Mouse (Mus musculus) CH12F3 (cell line): Measurements from ENCODE around the gene Mypop.

Source experiments
- in situ Hi-C: fragments of 300-500 bp; cut with MboI; formaldehyde crosslinking; loops from 2 replicates; pipeline ENCODE4 v1.14.3; 2020; ENCODE audit warnings: low sequenced_read_pairs

Mypop gene

GRCm38 (mm10) chr7:18988780-18989179 is 2.3 kb upstream of the Mypop start:
- in situ Hi-C loops, result no loop called here

GRCm38 (mm10) chr7:18989995-18990394 is 1.1 kb upstream of the Mypop start:
- in situ Hi-C loops, result loop anchor here (10.0 kb wide), 1 partner anchor 95 kb away; no protein-coding TSS in a partner anchor

- in situ Hi-C loops, result loop anchor here (10.0 kb wide), 1 partner anchor 97 kb away; no protein-coding TSS in a partner anchor
Observed at GRCm38 (mm10) chr7:18991660-18992293, 732 bp downstream of the Mypop start.

GRCm38 (mm10) chr7:18992294-18992675 is 1.2 kb downstream of the Mypop start:
- in situ Hi-C loops, result loop anchor here (10.0 kb wide), 1 partner anchor 97 kb away; no protein-coding TSS in a partner anchor

- in situ Hi-C loops, result loop anchor here (10.0 kb wide), 1 partner anchor 98 kb away; no protein-coding TSS in a partner anchor
Observed at GRCm38 (mm10) chr7:18993036-18993435, 2.0 kb downstream of the Mypop start.

GRCm38 (mm10) chr7:18998835-18999234 is 7.8 kb downstream of the Mypop start:
- in situ Hi-C loops, result loop anchor here (10.0 kb wide), 1 partner anchor 104 kb away; no protein-coding TSS in a partner anchor

GRCm38 (mm10) chr7:19000421-19000820 is 9.4 kb downstream of the Mypop start:
- in situ Hi-C loops, result no loop called here

- in situ Hi-C loops, result no loop called here
Observed at GRCm38 (mm10) chr7:19001066-19001806, 10.2 kb downstream of the Mypop start.

- in situ Hi-C loops, result no loop called here
Observed at GRCm38 (mm10) chr7:19001807-19002085, 10.7 kb downstream of the Mypop start.

- in situ Hi-C loops, result no loop called here
Observed at GRCm38 (mm10) chr7:19002115-19002514, 11.1 kb downstream of the Mypop start.

- in situ Hi-C loops, result no loop called here
Observed at GRCm38 (mm10) chr7:19002848-19003498, 11.9 kb downstream of the Mypop start.

- in situ Hi-C loops, result no loop called here
Observed at GRCm38 (mm10) chr7:19003902-19004630, 13.0 kb downstream of the Mypop start, which contains the start of gene Irf2bp1. Irf2bp1 (plus strand) TSS chr7:19004044.

GRCm38 (mm10) chr7:19004631-19005079 is 13.6 kb downstream of the Mypop start:
- in situ Hi-C loops, result no loop called here

GRCm38 (mm10) chr7:19005417-19006121 is 14.5 kb downstream of the Mypop start:
- in situ Hi-C loops, result no loop called here

GRCm38 (mm10) chr7:19006476-19006875 is 15.4 kb downstream of the Mypop start:
- in situ Hi-C loops, result no loop called here

GRCm38 (mm10) chr7:19007026-19007977 is 16.3 kb downstream of the Mypop start:
- in situ Hi-C loops, result no loop called here

- in situ Hi-C loops, result no loop called here
Observed at GRCm38 (mm10) chr7:19010581-19010980, 19.5 kb downstream of the Mypop start.

GRCm38 (mm10) chr7:19012025-19012621 is 21.1 kb downstream of the Mypop start:
- in situ Hi-C loops, result no loop called here

GRCm38 (mm10) chr7:19012882-19013281 is 21.8 kb downstream of the Mypop start:
- in situ Hi-C loops, result no loop called here
